Mouse (Mus musculus) stomach, postnatal 0 days (tissue): ENCODE results near the gene Exosc6.

Source experiments
- CTCF ChIP-seq: IDR thresholded peaks from 2 replicates; pipeline ENCODE4 v1.5.1; 2016; ENCODE audit warnings: antibody characterized with exemption, low read depth, mild to moderate bottlenecking, moderate library complexity
- EP300 ChIP-seq: optimal IDR thresholded peaks from 2 replicates; pipeline ENCODE3; 2016; ENCODE audit warnings: antibody characterized with exemption

DNA sequence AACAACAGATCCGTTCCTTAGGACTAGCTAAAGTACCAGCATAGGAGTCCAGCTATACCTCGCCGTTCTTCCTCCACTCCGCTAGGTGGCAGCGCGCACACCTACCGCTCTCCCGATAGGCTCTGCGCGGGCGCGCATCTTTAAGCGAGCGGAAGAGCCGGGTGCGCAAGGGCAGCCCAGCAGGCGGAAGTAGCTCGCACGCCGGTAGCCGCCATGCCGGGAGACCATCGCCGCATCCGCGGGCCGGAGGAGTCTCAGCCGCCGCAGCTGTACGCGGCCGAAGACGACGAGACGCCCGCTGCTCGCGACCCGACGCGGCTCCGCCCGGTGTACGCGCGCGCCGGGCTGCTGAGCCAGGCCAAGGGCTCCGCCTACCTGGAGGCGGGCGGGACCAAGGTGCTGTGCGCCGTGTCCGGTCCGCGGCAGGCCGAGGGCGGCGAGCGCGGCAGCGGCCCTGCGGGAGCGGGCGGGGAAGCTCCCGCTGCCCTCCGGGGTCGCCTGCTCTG, at the start of gene Exosc6:
- TF ChIP-seq CTCF (peak; percentile 98), EP300 (no peak)
